Mouse (Mus musculus): ENCODE measurements around the gene Hook2. TPM values are rescaled to one million over a fixed set of nuclear protein-coding genes. Genes with fewer than 3 reads are reported as not detected.

Gene Hook2
- polyA plus RNA-seq, 1 experiment from 2014 or later: 31.2 TPM

- Histone ChIP-seq H3K9ac (replicated peaks; ENCODE audit: low read depth, low read length) (peak overlapping the region; percentile 91; the same call in 1 of the 2 replicates), H3K36me3 (ENCODE audit: control insufficient read depth, insufficient read depth, low read length) (peaks cover 30% of the 10 kb centered on the region), H3K27me3 (ENCODE audit: control insufficient read depth, insufficient read depth, low read length) (no peaks in the 10 kb centered on the region), H3K27ac (ENCODE audit: low read depth, low read length) (no peak overlapping the region), H3K4me3 (ENCODE audit: low read depth, low read length) (peak overlapping the region; percentile 88), H3K4me2 (ENCODE audit: low read depth, low read length) (peak overlapping the region; percentile 76), H3K9me3 (ENCODE audit: control insufficient read depth, low read length) (no peaks in the 10 kb centered on the region), H3K4me1 (ENCODE audit: control insufficient read depth, insufficient read depth, low read length) (peaks cover 24% of the 10 kb centered on the region)
- no peak for ATAC-seq (ENCODE audit: low read depth)
- WGBS: 25% methylated on average over 2 of the region's 2 CpGs
Observed at GRCm38 (mm10) chr8:85027922-85028321, 37.5 kb downstream of the Hook2 start.

DNA sequence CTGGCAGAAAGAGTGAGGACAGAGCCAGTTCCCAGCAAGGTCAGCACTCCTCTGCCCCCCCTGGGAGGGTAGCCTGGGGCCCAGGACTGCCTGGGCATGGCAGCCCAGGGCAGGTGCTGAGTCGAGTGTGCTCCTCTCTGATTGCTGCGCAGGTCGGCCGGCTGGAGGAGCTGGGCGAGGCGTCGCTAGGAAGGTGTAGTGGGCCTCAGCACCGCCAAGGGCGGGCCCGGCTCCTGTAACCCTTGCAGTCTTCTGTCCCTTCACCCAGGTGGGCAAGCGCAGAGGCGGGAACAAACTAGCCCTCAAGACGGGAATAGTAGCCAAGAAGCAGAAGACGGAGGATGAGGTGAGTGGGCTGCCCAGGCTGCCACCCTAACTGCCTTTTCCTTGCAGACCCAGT lies 38.9 kb downstream of the Hook2 start:
- Histone ChIP-seq H3K27me3 (ENCODE audit: control insufficient read depth, insufficient read depth, low read length) (no peaks in the 10 kb centered on the region), H3K4me3 (ENCODE audit: low read depth, low read length) (peak overlapping the region; percentile 88; the same call in 1 of the 2 replicates), H3K4me2 (ENCODE audit: low read depth, low read length) (no peak overlapping the region), H3K9me3 (ENCODE audit: control insufficient read depth, low read length) (no peaks in the 10 kb centered on the region), H3K9ac (replicated peaks; ENCODE audit: low read depth, low read length) (no peak overlapping the region), H3K36me3 (ENCODE audit: control insufficient read depth, insufficient read depth, low read length) (peaks cover 22% of the 10 kb centered on the region), H3K4me1 (ENCODE audit: control insufficient read depth, insufficient read depth, low read length) (peaks cover 20% of the 10 kb centered on the region), H3K27ac (ENCODE audit: low read depth, low read length) (no peak overlapping the region)
- ATAC-seq (ENCODE audit: low read depth): no peak
- WGBS: 92% methylated on average over 14 of the region's 14 CpGs

GRCm38 (mm10) chr8:85032622-85033311 lies 42.4 kb downstream of the Hook2 start:
- WGBS: 88% methylated on average over 4 of the region's 4 CpGs
- Histone ChIP-seq H3K9me3 (ENCODE audit: control insufficient read depth, low read length) (no peaks in the 10 kb centered on the region), H3K4me1 (ENCODE audit: control insufficient read depth, insufficient read depth, low read length) (peaks cover 25% of the 10 kb centered on the region), H3K9ac (replicated peaks; ENCODE audit: low read depth, low read length) (no peak overlapping the region), H3K4me2 (ENCODE audit: low read depth, low read length) (no peak overlapping the region), H3K27me3 (ENCODE audit: control insufficient read depth, insufficient read depth, low read length) (no peaks in the 10 kb centered on the region), H3K4me3 (ENCODE audit: low read depth, low read length) (no peak overlapping the region), H3K27ac (ENCODE audit: low read depth, low read length) (no peak overlapping the region), H3K36me3 (ENCODE audit: control insufficient read depth, insufficient read depth, low read length) (peaks cover 22% of the 10 kb centered on the region)
- no peak for ATAC-seq (ENCODE audit: low read depth)

DNA sequence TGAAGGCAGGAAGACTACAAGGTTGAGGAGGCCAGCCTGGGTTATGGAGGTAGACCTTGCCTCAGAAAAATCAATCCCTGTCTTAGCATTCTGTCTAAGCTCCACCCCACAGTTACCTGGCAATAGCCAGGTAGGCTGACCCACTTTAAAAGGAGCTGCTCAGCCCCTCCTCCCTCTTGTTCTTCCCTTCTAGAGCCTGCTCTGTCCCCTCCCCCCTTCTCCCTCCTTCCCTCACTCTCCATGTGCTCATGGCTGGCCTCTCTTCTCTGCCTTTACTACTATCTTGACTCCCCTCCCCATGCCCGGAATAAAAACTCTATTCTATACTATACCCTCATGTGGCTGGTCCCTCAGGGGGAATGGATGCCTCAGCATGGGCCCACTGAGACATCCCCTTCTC lies 43.5 kb downstream of the Hook2 start:
- peaks cover 22% of the 10 kb centered on the region for H3K36me3 ChIP-seq (ENCODE audit: control insufficient read depth, insufficient read depth, low read length)
- H3K4me3 ChIP-seq (ENCODE audit: low read depth, low read length): no peak overlapping the region
- ATAC-seq (ENCODE audit: low read depth): no peak
- 62% methylated on average over 1 of the region's 1 CpGs for WGBS
- no peaks in the 10 kb centered on the region for H3K27me3 ChIP-seq (ENCODE audit: control insufficient read depth, insufficient read depth, low read length)
- H3K27ac ChIP-seq (ENCODE audit: low read depth, low read length): no peak overlapping the region
- no peaks in the 10 kb centered on the region for H3K9me3 ChIP-seq (ENCODE audit: control insufficient read depth, low read length)
- H3K4me1 ChIP-seq (ENCODE audit: control insufficient read depth, insufficient read depth, low read length): peaks cover 24% of the 10 kb centered on the region
- no peak overlapping the region for H3K4me2 ChIP-seq (ENCODE audit: low read depth, low read length)
- H3K9ac ChIP-seq (replicated peaks; ENCODE audit: low read depth, low read length): no peak overlapping the region

DNA sequence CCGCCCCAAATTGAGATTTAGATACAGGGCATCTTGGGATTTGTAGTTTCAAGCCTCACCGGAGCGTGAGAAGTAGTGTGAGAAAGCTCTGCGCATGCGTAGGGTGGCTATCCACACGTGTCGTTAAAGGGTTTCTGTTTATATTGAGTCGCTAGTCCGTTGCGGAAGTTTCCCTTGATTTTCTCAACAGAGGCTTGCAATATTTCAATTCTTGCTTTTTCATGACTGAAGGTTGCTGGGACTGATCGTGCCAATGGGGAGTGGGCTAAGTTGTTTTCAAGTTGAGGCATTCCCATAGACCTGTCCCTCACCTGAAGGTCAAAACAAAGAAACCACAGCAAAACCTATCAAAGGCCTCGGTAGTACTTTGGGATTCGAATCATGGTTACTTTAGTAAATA lies 44.4 kb downstream of the Hook2 start:
- Histone ChIP-seq H3K9me3 (ENCODE audit: control insufficient read depth, low read length) (no peaks in the 10 kb centered on the region), H3K4me2 (ENCODE audit: low read depth, low read length) (peak overlapping the region; percentile 96), H3K36me3 (ENCODE audit: control insufficient read depth, insufficient read depth, low read length) (peaks cover 21% of the 10 kb centered on the region), H3K27me3 (ENCODE audit: control insufficient read depth, insufficient read depth, low read length) (no peaks in the 10 kb centered on the region), H3K9ac (replicated peaks; ENCODE audit: low read depth, low read length) (no peak overlapping the region), H3K4me3 (ENCODE audit: low read depth, low read length) (peak overlapping the region; percentile 77; the same call in 1 of the 2 replicates), H3K4me1 (ENCODE audit: control insufficient read depth, insufficient read depth, low read length) (peaks cover 24% of the 10 kb centered on the region), H3K27ac (ENCODE audit: low read depth, low read length) (no peak overlapping the region)
- no peak for ATAC-seq (ENCODE audit: low read depth)
- WGBS: 3% methylated on average over 13 of the region's 13 CpGs

DNA sequence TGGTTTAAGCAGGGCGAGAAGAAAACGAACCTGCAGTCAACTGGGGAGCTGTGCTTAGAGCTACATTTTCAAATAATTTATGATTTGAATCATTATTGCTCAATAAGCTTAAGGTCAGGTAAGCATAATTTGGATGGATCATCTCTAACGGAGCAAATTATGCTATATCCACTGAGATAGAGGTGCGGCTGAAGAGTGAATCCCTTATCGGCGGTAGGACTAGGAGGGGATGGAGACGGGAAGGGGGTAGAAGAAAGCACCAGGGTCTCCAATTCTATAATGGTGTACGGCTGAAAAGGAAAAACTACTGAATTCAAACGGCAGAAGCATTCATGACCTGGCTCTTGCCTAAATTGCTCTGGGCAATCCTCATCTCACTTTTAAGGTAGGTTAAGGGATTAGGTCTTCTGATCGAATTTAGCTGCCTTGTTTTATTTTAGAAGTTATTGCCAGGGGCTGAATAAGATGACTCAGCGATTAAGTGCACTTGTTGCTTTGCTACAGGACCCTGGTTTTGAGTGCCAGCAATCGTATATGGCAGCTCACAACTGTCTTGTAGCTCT lies 44.8 kb downstream of the Hook2 start:
- Histone ChIP-seq H3K4me2 (ENCODE audit: low read depth, low read length) (peak overlapping the region; percentile 96), H3K9me3 (ENCODE audit: control insufficient read depth, low read length) (no peaks in the 10 kb centered on the region), H3K4me1 (ENCODE audit: control insufficient read depth, insufficient read depth, low read length) (peaks cover 24% of the 10 kb centered on the region), H3K27ac (ENCODE audit: low read depth, low read length) (no peak overlapping the region), H3K27me3 (ENCODE audit: control insufficient read depth, insufficient read depth, low read length) (no peaks in the 10 kb centered on the region), H3K9ac (replicated peaks; ENCODE audit: low read depth, low read length) (peak overlapping the region; percentile 87; the same call in 1 of the 2 replicates), H3K4me3 (ENCODE audit: low read depth, low read length) (peak overlapping the region; percentile 77), H3K36me3 (ENCODE audit: control insufficient read depth, insufficient read depth, low read length) (peaks cover 17% of the 10 kb centered on the region)
- no peak for ATAC-seq (ENCODE audit: low read depth)
- 6% methylated on average over 12 of the region's 12 CpGs for WGBS

DNA sequence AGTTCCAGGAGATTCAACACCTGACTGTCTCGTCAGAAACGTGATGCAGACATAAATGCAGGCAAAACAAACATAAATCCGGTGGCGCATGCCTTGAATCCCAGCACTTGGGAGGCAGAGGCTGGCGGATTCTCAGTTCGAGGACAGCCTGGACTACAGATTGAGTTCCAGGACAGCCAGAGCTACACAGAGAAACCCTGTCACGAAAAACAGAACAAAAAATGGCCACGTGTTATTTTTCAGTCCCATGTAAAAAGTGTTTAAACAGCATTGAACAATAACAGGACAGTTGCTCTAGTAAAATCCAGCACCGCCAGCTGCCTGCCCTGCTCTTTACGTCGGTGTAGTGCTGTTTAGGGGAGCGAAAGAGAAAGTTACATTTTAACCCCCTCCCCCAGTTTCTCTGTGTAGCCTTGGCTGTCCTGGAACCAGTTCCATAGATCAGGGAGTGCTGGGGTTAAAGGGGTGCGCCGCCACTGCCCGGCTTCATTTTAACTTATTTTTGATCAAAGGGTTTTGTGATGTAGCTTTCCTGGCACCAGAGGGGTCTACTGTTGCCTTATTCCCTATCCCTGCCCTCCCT lies 45.4 kb downstream of the Hook2 start:
- H3K4me3 ChIP-seq (ENCODE audit: low read depth, low read length): peak overlapping the region; percentile 77
- no peaks in the 10 kb centered on the region for H3K27me3 ChIP-seq (ENCODE audit: control insufficient read depth, insufficient read depth, low read length)
- peak overlapping the region; percentile 87 for H3K9ac ChIP-seq (replicated peaks; ENCODE audit: low read depth, low read length)
- no peaks in the 10 kb centered on the region for H3K9me3 ChIP-seq (ENCODE audit: control insufficient read depth, low read length)
- ATAC-seq (ENCODE audit: low read depth): peak; percentile 3; the same call in 1 of the 2 replicates
- H3K27ac ChIP-seq (ENCODE audit: low read depth, low read length): peak overlapping the region; percentile 96
- H3K4me1 ChIP-seq (ENCODE audit: control insufficient read depth, insufficient read depth, low read length): peaks cover 24% of the 10 kb centered on the region
- 1% methylated on average over 15 of the region's 15 CpGs for WGBS
- H3K4me2 ChIP-seq (ENCODE audit: low read depth, low read length): peak overlapping the region; percentile 96
- H3K36me3 ChIP-seq (ENCODE audit: control insufficient read depth, insufficient read depth, low read length): peaks cover 19% of the 10 kb centered on the region

DNA sequence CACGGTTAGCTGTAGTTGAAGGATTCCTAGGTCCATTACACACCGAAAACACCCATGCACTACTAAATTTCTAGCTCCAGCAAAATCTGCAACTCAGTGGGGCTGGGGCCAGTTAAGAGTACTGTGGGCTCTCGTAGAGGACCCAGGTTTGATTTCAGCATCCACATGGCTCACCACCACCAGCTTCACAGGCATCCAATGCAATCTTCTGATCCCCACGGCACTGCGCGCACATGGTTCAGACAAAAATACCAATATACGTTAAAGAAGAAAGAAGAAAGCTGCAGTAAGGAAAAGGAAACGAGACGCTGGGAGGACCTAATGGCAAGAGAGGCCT lies 45.9 kb downstream of the Hook2 start:
- Histone ChIP-seq H3K4me3 (ENCODE audit: low read depth, low read length) (peak overlapping the region; percentile 77), H3K9me3 (ENCODE audit: control insufficient read depth, low read length) (no peaks in the 10 kb centered on the region), H3K4me2 (ENCODE audit: low read depth, low read length) (peak overlapping the region; percentile 96), H3K4me1 (ENCODE audit: control insufficient read depth, insufficient read depth, low read length) (peaks cover 24% of the 10 kb centered on the region), H3K27ac (ENCODE audit: low read depth, low read length) (peak overlapping the region; percentile 96), H3K9ac (replicated peaks; ENCODE audit: low read depth, low read length) (peak overlapping the region; percentile 87), H3K36me3 (ENCODE audit: control insufficient read depth, insufficient read depth, low read length) (peaks cover 20% of the 10 kb centered on the region), H3K27me3 (ENCODE audit: control insufficient read depth, insufficient read depth, low read length) (no peaks in the 10 kb centered on the region)
- 0% methylated on average over 9 of the region's 9 CpGs for WGBS
- ATAC-seq (ENCODE audit: low read depth): peak; percentile 54

GRCm38 (mm10) chr8:85036718-85037365 lies 46.4 kb downstream of the Hook2 start, which contains the start of gene Tnpo2:
Tnpo2 (plus strand) TSS chr8:85036915.
- H3K4me3 ChIP-seq (ENCODE audit: low read depth, low read length): peak within 1 kb of the TSS; percentile 77
- H3K4me2 ChIP-seq (ENCODE audit: low read depth, low read length): peak within 1 kb of the TSS; percentile 96
- peak; percentile 92 for ATAC-seq (ENCODE audit: low read depth)
- H3K27ac ChIP-seq (ENCODE audit: low read depth, low read length): peak within 1 kb of the TSS; percentile 96
- H3K36me3 ChIP-seq (ENCODE audit: control insufficient read depth, insufficient read depth, low read length): peaks cover 17% of the 10 kb centered on the region
- H3K27me3 ChIP-seq (ENCODE audit: control insufficient read depth, insufficient read depth, low read length): no peaks in the 10 kb centered on the region
- peak within 1 kb of the TSS; percentile 87 for H3K9ac ChIP-seq (replicated peaks; ENCODE audit: low read depth, low read length)
- WGBS: under 1% methylated on average over 45 of the region's 59 CpGs
- no peaks in the 10 kb centered on the region for H3K9me3 ChIP-seq (ENCODE audit: control insufficient read depth, low read length)
- peaks cover 24% of the 10 kb centered on the region for H3K4me1 ChIP-seq (ENCODE audit: control insufficient read depth, insufficient read depth, low read length)

All from neural tube, embryonic 14.5 days (tissue).